Mouse (Mus musculus) embryonic facial prominence, embryonic 14.5 days (tissue): ENCODE measurements around the gene Gm49361. TPM values are rescaled to one million over a fixed set of nuclear protein-coding genes. Genes with fewer than 3 reads are reported as not detected.

Source experiments
- ATAC-seq: fragments of 200-750 bp; cut with Nextera tagmentation; 2 replicates; pipeline ENCODE4 v1.8.0; 2017; ENCODE audit warnings: low read depth, moderate number of reproducible peaks, moderate TSS enrichment
- DNase-seq: peaks from one replicate; pipeline ENCODE4 v3.0.0-alpha.2; 2015; ENCODE audit warnings: low spot score
- H3K27ac ChIP-seq: fragments of 300-500 bp; sonication (generic); replicated peaks from 2 replicates; pipeline ENCODE4 v1.5.1; 2014; ENCODE audit warnings: low read depth, mild to moderate bottlenecking, low read length, moderate library complexity
- H3K27me3 ChIP-seq: fragments of 300-500 bp; sonication (generic); replicated peaks from 2 replicates; pipeline ENCODE4 v1.6.1; 2014; ENCODE audit warnings: low read length; ENCODE audit not compliant: control insufficient read depth, insufficient read depth
- H3K36me3 ChIP-seq: fragments of 300-500 bp; sonication (generic); 2 replicates; pipeline ENCODE4 v1.6.1; 2014; ENCODE audit warnings: low read length, mixed read lengths; ENCODE audit not compliant: control insufficient read depth, insufficient read depth
- H3K4me1 ChIP-seq: fragments of 300-500 bp; sonication (generic); 2 replicates; pipeline ENCODE4 v1.6.1; 2014; ENCODE audit warnings: antibody characterized with exemption, low read length; ENCODE audit not compliant: control insufficient read depth, insufficient read depth
- H3K4me2 ChIP-seq: fragments of 300-500 bp; sonication (generic); 2 replicates; pipeline ENCODE4 v1.6.1; 2014; ENCODE audit warnings: low read depth, mild to moderate bottlenecking, low read length, moderate library complexity, mixed read lengths
- H3K4me3 ChIP-seq: fragments of 300-500 bp; sonication (generic); 2 replicates; pipeline ENCODE4 v1.5.1; 2014; ENCODE audit warnings: low read depth, mild to moderate bottlenecking, low read length
- H3K9ac ChIP-seq: fragments of 300-500 bp; sonication (generic); 2 replicates; pipeline ENCODE4 v1.6.1; 2014; ENCODE audit warnings: low read depth, mild to moderate bottlenecking, low read length, moderate library complexity, mixed read lengths
- H3K9me3 ChIP-seq: fragments of 300-500 bp; sonication (generic); 2 replicates; pipeline ENCODE4 v1.6.1; 2016; ENCODE audit warnings: low read length; ENCODE audit not compliant: control insufficient read depth
- WGBS: fragments of 180-500 bp; shearing (Covaris S2); extraction: QIAGEN DNeasy Blood & Tissue Kit; methylation state at CpG from one replicate; pipeline ENCODE4 v1.1.7; 2014; 5-methylcytosine and 5-hydroxymethylcytosine counted together
- polyA plus RNA-seq: library from polyadenylated mRNA; unstranded; fragments of >200 nt; fragmentation: Nextera tagmentation; extraction: Ambion mirVana; gene quantifications from 2 replicates; pipeline ENCODE4 v1.2.1, GENCODE M21; 2014

Gm49361 gene
- polyA plus RNA-seq, 1 experiment from 2014 or later = not detected

DNA sequence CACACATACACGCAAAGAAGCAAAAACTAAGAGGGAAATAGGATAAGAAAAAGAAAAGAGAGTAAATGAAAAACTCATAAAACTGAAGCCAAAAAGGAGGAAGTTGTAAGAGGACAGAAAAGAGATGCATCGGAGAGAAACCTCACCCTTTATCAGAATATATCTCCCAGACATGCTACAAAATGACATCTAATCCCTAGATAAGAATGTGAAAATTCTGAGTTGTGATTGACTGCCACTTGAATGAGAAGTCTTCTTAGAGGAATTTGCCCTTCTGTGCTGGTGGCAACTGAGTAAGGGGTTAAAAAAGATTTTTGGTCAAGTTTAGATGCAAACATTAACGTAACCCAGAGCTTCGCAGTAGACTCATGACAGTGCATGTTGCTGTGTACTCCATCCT lies 99.7 kb downstream of the Gm49361 start:
- no peak overlapping the region for H3K27ac ChIP-seq
- H3K27me3 ChIP-seq = no peaks in the 10 kb centered on the region
- no peak overlapping the region for H3K9ac ChIP-seq
- no peak overlapping the region for H3K4me3 ChIP-seq
- peaks cover 14% of the 10 kb centered on the region; the same call in 1 of the 2 replicates for H3K36me3 ChIP-seq
- no peak for ATAC-seq
- no peaks in the 10 kb centered on the region for H3K9me3 ChIP-seq
- no peaks in the 10 kb centered on the region for H3K4me1 ChIP-seq
- 80% methylated on average over 4 of the region's 4 CpGs for WGBS
- no peak overlapping the region for H3K4me2 ChIP-seq
- no peak for DNase-seq

DNA sequence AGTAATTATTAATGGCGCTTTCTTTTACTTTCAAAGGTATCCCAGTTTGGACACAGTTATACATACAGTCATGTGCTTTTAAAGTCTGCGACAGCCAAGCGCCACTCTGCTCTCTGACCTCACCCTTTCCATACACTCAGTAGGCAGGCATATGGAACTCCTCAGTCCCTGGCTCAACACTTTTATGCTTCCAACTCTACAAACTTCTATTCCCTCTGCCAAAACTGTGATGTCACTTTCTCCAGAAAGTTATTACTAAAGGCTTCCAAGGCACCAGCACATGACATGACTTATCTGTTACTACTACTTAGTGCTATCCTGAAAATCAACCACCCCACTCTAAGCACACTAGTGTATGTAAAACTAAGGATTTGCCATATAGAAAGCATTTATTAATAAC lies 106.8 kb downstream of the Gm49361 start:
- Histone ChIP-seq H3K4me1 (0 out of 2 replicates have a peak, but pooled peaks cover 3% of the 10 kb centered on the region), H3K36me3 (peaks cover 30% of the 10 kb centered on the region; the same call in 1 of the 2 replicates), H3K9me3 (no peaks in the 10 kb centered on the region), H3K27ac (no peak overlapping the region), H3K27me3 (no peaks in the 10 kb centered on the region), H3K4me2 (no peak overlapping the region), H3K4me3 (no peak overlapping the region), H3K9ac (no peak overlapping the region)
- 92% methylated on average over 3 of the region's 3 CpGs for WGBS
- ATAC-seq (no peak), DNase-seq (no peak)

DNA sequence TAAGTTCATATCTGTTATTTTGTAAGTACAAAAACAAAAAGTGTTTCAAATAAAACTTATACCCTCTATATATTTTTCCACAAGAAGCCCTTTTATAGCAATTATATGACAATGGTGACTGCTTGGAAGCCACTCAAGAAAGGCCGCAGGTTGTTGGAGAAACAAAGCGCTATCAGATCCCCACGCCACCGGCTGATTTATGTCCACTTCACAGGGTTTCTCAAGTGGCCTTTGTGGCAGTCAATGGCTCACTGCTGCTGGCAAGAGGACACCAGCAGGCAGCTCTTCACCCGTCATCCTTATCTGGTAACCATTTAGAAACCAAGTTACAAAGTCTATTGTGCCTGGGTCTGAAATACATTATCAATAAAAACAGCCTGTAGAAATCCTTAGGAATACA lies 111.8 kb downstream of the Gm49361 start:
- no peak overlapping the region for H3K4me2 ChIP-seq
- 0 out of 2 replicates have a peak, but pooled peaks cover 3% of the 10 kb centered on the region for H3K4me1 ChIP-seq
- H3K4me3 ChIP-seq = no peak overlapping the region
- H3K27me3 ChIP-seq = no peaks in the 10 kb centered on the region
- no peak overlapping the region for H3K9ac ChIP-seq
- ATAC-seq (no peak), DNase-seq (no peak)
- no peak overlapping the region for H3K27ac ChIP-seq
- WGBS = 70% methylated on average over 5 of the region's 5 CpGs
- H3K9me3 ChIP-seq = no peaks in the 10 kb centered on the region
- peaks cover 11% of the 10 kb centered on the region; the same call in 1 of the 2 replicates for H3K36me3 ChIP-seq

DNA sequence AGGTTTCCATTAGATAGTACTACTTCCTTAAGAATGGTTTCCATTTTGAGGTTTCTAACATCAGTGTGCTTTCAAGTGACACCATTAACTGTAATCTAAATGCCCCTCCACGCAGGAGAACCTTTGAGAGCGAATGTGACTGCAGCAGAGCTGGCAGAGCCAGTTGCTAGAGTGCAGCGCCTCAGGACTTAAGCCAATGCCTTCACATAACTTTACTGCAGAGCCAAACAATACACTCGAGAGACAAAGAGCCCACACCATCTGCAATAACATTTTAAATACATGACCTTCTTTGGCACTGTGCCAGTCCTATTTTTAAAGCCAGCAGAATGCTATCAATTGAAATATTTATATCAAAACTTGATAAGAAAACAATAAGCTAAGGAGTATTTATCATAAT lies 116.3 kb downstream of the Gm49361 start:
- Histone ChIP-seq H3K36me3 (peaks cover 40% of the 10 kb centered on the region), H3K9ac (no peak overlapping the region), H3K27ac (no peak overlapping the region), H3K9me3 (no peaks in the 10 kb centered on the region), H3K4me1 (no peaks in the 10 kb centered on the region), H3K27me3 (no peaks in the 10 kb centered on the region), H3K4me2 (no peak overlapping the region), H3K4me3 (no peak overlapping the region)
- DNase-seq (peak; percentile 40), ATAC-seq (no peak)
- 66% methylated on average over 4 of the region's 4 CpGs for WGBS

DNA sequence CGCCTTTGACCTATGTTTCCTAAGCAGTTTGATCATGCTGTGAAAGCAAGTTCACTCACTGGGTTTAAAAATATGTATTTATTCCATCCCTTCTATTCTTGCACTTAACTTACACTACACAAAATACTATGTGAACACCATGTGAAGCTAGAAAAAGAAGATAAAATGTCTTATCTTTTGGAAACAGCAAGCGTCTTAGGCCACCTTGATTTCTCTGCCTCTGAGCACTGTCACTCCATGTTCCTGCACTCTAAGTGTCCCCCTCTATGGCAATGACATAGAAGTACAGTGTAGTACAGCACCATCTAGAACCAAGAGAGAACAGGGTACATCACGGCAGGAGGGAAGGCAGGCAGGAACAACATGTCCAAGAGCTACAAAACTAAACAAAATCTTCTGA lies 123.0 kb downstream of the Gm49361 start:
- Histone ChIP-seq H3K4me2 (no peak overlapping the region), H3K4me3 (no peak overlapping the region), H3K9ac (no peak overlapping the region), H3K4me1 (no peaks in the 10 kb centered on the region), H3K9me3 (no peaks in the 10 kb centered on the region), H3K27me3 (no peaks in the 10 kb centered on the region), H3K36me3 (peaks cover 45% of the 10 kb centered on the region), H3K27ac (no peak overlapping the region)
- 73% methylated on average over 3 of the region's 3 CpGs for WGBS
- no peak for DNase-seq
- no peak for ATAC-seq

DNA sequence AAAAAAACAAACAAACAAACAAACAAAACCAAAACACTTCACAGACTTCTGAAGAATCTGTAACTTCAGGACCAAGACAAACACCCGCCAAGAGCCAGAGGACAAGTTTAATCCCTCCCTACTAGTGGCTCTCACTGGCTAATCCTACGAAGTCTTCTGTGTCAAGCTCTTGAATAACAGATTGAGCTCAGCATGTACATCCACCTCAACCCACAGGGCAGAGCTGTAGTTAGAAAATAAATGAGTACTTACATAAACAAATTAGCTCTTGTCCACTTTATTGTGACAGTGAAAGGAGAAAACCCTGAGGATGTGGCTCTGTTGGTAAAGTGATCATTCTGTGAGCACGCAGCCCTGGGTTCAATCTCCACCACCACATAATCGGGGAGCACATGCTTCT lies 124.2 kb downstream of the Gm49361 start:
- ATAC-seq (no peak), DNase-seq (no peak)
- H3K9me3 ChIP-seq = no peaks in the 10 kb centered on the region
- WGBS = 69% methylated on average over 4 of the region's 4 CpGs
- H3K9ac ChIP-seq = no peak overlapping the region
- H3K27ac ChIP-seq = no peak overlapping the region
- no peak overlapping the region for H3K4me3 ChIP-seq
- H3K4me2 ChIP-seq = no peak overlapping the region
- peaks cover 35% of the 10 kb centered on the region for H3K36me3 ChIP-seq
- H3K27me3 ChIP-seq = no peaks in the 10 kb centered on the region
- no peaks in the 10 kb centered on the region for H3K4me1 ChIP-seq

DNA sequence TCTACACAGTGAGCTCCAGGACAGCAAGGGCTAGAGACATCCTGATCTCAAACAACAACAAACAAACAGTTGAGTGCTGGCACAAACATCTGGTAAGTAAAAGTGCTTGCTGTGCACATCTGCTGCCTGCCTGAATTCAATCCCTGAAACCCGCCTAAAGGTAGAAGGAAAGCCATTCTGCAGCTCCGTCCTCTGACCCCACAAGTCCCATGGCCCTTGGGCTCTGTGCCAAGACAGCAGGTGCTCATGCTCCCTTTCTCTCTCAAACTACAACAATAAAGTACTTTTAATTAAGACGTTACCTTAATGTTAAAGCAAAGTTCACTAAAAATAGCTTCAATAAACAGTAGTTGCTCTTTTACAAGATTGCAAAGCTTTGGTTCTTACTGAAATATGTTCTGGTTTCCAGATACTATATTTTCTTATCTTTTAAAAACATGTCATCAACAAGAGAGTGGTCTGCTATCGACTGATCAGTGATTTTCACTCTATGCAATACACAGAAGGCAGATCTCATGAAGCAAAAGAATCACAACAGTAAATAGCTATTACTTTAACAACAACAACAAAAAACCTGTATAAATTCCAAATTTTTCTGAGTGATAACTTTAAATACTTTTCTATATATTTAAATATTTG lies 125.2 kb downstream of the Gm49361 start:
- peak; percentile 46 for DNase-seq
- no peak overlapping the region for H3K9ac ChIP-seq
- no peaks in the 10 kb centered on the region for H3K9me3 ChIP-seq
- ATAC-seq = no peak
- no peak overlapping the region for H3K4me3 ChIP-seq
- 60% methylated on average over 4 of the region's 4 CpGs for WGBS
- peaks cover 26% of the 10 kb centered on the region for H3K36me3 ChIP-seq
- no peak overlapping the region for H3K4me2 ChIP-seq
- no peak overlapping the region for H3K27ac ChIP-seq
- no peaks in the 10 kb centered on the region for H3K4me1 ChIP-seq
- H3K27me3 ChIP-seq = no peaks in the 10 kb centered on the region

DNA sequence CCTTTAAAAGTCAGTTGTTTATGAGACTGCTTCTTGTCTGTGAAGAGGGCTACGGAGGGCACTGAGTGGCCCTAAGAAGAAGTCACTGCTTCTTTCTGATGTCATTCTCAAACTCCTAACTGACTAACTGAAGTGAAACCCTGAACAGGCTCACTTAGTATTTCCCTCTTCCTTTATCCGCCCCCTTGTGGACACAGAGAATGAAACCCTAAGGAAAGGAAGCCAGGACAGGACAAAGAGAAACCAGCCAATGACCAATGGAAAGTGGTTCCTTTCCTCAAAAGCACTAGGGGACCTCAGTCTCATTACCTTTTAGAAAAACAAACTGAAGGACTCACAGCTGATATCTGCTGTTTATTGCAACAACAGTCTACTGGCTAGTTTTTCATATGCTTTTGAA lies 126.4 kb downstream of the Gm49361 start:
- H3K9me3 ChIP-seq = no peaks in the 10 kb centered on the region
- peak; percentile 70 for DNase-seq
- H3K27me3 ChIP-seq = no peaks in the 10 kb centered on the region
- no peak overlapping the region for H3K4me2 ChIP-seq
- no peak overlapping the region for H3K27ac ChIP-seq
- H3K4me3 ChIP-seq = no peak overlapping the region
- H3K4me1 ChIP-seq = no peaks in the 10 kb centered on the region
- H3K36me3 ChIP-seq = peaks cover 20% of the 10 kb centered on the region; the same call in 1 of the 2 replicates
- WGBS = 43% methylated on average over 2 of the region's 2 CpGs
- no peak for ATAC-seq
- no peak overlapping the region for H3K9ac ChIP-seq

DNA sequence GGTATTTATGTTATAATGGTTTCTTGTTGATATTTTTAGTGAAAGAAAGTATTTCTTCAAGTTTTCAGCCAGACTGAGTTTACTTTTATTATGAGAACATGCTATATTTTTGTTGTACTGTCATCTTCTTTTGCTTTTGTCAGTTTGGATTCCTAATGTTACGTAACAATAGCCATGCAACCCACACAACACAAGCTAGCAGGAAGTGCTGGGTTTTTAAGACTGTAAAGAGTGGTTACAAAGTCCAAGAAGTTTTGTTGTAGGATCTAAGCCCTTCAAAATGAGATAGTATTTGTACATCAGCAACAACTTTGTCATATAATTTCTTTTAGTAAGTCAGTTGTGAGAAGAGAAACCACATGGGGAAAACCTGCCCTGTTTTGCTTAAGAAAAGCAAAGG lies 128.2 kb downstream of the Gm49361 start:
- no peaks in the 10 kb centered on the region for H3K4me1 ChIP-seq
- no peak overlapping the region for H3K9ac ChIP-seq
- H3K27ac ChIP-seq = no peak overlapping the region
- H3K4me3 ChIP-seq = no peak overlapping the region
- H3K36me3 ChIP-seq = 0 out of 2 replicates have a peak, but pooled peaks cover 4% of the 10 kb centered on the region
- no peaks in the 10 kb centered on the region for H3K27me3 ChIP-seq
- H3K4me2 ChIP-seq = no peak overlapping the region
- DNase-seq (no peak), ATAC-seq (no peak)
- no peaks in the 10 kb centered on the region for H3K9me3 ChIP-seq
- whole genome bisulfite sequencing = 94% methylated on average over 1 of the region's 1 CpGs
